Mouse (Mus musculus): Measurements from ENCODE around the gene Glt8d2.
"Not testable (repeated sequence)": the region's sequence is repeated elsewhere in the genome, so short reads cannot be mapped to it uniquely, and the experiment has no call there.

Glt8d2 gene

DNA sequence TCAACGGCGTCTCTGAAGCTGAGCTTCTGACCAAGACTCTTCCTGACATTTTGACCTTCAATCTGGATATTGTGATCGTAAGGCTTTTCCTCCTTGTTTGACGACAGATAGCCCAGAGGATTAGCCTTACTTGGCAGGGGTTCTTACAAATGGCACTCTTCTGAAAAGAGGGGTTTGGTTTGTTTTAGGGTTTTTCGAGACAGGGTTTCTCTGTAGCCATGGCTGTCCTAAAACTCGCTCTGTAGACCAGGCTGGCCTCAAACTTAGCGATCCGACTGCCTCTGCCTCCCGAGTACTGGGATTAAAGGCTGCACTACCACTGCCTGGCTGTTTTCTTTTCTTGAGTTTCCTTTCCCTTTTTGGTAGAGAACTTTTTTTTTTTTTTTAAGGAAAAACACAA, 49.0 kb downstream of the Glt8d2 start:
- no peak for DNase-seq

GRCm38 (mm10) chr10:82639032-82639698, 51.3 kb downstream of the Glt8d2 start:
- peak; percentile 27 for DNase-seq

DNA sequence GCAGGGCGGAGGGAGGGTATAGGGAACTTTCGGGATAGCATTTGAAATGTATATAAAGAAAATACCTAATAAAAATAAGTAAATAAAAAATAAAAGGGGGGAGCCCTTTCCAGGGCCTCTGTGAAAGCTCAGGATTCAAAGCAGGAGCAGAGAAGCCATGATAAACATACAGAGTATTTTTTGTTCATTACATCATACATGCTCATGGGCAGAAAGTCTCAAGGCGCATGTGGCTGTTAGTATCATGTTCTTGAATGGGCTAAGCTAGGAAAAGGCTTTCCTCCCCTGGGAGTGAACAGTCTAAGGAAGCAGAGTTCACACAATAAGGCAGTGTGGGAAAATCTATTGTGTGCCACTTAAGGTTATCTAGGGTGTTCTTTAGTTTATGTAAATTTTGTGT, 54.1 kb downstream of the Glt8d2 start:
- DNase-seq: no peak

DNA sequence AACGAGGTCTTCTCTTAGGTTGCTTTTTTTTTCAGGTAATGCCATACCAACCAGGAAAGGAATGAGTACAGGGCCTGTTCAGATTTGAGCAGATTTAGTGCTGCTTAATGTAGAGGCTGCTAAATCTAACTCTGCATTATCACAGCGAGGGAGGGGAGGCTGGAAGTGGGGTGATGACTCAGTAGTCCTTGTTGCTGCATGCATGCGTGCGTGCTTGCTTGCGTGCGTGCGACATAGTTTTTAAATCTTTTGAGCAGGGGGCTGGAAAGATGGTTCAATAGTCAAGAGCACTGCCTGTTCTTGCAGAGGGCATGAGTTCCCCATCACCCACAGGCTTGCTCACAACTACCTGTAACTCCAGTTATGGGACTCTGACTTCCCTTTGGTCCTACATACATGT, 56.1 kb downstream of the Glt8d2 start:
- no peak for DNase-seq

- DNase-seq: no peak
Observed at GRCm38 (mm10) chr10:82632496-82633280, 57.8 kb downstream of the Glt8d2 start.

- DNase-seq: no peak
Observed at GRCm38 (mm10) chr10:82631133-82631532, 59.3 kb downstream of the Glt8d2 start.

GRCm38 (mm10) chr10:82630497-82630896, 60.0 kb downstream of the Glt8d2 start:
- peak; percentile 33 for DNase-seq

- DNase-seq: peak; percentile 95
Observed at GRCm38 (mm10) chr10:82629586-82630255, 60.7 kb downstream of the Glt8d2 start, which contains the start of gene Tdg. Gene Tdg, plus strand, starts transcription at chr10:82629828.

DNA sequence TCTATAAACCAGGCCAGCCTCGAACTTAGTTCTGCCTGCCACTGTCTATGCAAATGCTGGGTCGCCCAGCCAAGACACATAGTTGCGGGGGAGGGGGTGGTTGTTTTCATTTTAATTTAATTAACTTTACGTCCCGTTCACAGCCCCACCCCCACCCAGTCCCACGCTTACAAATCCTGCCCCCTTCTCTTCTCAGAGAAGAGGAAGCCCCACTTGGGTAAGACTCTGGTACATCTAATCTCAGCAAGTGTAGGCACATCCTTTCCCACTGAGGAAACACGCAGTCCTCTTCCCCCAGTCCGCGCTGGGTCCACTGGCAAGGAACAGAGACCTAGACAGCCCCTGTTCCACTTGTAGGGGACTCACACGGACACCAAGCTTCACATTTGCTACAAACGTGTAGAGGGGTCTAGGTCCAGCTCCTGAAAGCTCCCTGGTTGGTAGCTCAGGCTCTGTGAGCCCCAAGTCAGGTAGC, 61.3 kb downstream of the Glt8d2 start:
- DNase-seq: peak; percentile 30

- DNase-seq: not testable (repeated sequence)
Observed at GRCm38 (mm10) chr10:82623553-82623932, 66.9 kb downstream of the Glt8d2 start.

DNA sequence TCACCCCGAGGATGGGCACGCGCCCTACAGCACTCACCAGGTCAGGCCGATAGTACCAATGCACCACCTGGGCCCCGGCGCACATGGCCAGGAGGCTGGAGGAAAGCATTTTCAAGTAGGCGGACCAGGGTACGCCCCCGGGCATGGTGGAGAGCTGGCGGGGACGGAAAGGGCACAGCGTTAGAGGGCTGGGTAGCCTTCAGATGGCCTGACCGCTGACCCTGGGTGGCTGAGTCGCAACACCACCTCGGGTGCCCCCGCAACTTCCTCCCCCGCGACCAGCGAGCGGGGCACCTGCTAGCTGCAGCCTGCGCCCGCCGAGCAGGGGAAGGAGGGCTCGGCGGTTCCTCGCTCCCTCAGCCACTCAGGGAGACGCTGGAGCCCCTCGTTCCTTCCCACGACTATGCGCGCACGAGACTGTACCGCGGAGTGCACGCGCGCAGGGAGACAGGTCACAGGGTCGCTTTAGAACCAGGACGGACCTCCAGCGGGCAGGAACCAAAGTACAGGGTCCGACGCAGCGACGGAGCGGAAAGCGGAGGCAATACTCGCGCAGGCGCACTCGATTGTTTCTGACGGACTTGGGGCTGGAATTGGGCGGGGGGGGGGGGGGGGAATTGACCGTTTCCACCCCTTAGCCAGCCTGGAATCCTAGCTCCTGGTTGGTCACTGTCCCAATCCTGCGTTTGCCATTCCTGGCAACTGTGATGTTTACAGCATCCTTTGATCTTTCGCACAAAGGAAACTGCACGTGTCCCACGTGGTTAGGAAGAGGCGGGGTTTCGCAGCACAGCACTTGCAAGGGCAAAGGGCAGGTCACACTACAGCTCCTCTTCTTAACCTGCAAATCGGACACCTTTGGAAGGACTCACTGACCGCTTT, 67.5 kb downstream of the Glt8d2 start, which contains the start of gene 1190007I07Rik:
TSS of gene 1190007I07Rik (minus strand) at position 558 of the 882 bp plus-strand sequence.
- peak; percentile 93 for DNase-seq

- DNase-seq: no peak
Observed at GRCm38 (mm10) chr10:82622235-82622634, 68.2 kb downstream of the Glt8d2 start.

Measured in cerebellum, adult 9-11 months (tissue).